Mouse (Mus musculus) lung, embryonic 16.5 days (tissue): ENCODE measurements around the gene Cerk. TPM values are rescaled to one million over a fixed set of nuclear protein-coding genes. Genes with fewer than 3 reads are reported as not detected.

Experiments
- polyA plus RNA-seq: library from polyadenylated mRNA; unstranded; fragments of >200 nt; fragmentation: Nextera tagmentation; extraction: Ambion mirVana; gene quantifications from 2 replicates; pipeline ENCODE4 v1.2.1, GENCODE M21; 2015

The Cerk gene
- polyA plus RNA-seq, 1 experiment from 2014 or later, result 26.4 TPM

Other genes starting within 250 kb of the Cerk start
- 3.5 and 3.6 TPM in 2 replicates for gene Celsr1, start 152.4 kb downstream of the Cerk start, polyA plus RNA-seq
- gene Gramd4, start 128.4 kb downstream of the Cerk start, polyA plus RNA-seq, result 9.2 and 11.2 TPM in 2 replicates
- gene Tbc1d22a, start 28.3 kb upstream of the Cerk start, polyA plus RNA-seq, result 13.6 and 14.3 TPM in 2 replicates